Mouse (Mus musculus) erythroblast, embryonic 14.5 days (primary cell): ENCODE measurements around the gene Arhgdib.

Source experiments
- GATA1 ChIP-seq: IDR thresholded peaks from 2 replicates; pipeline ENCODE4 v1.6.1; 2012; ENCODE audit warnings: low read length, inconsistent platforms, mixed read lengths
- TAL1 ChIP-seq: IDR thresholded peaks from 3 replicates; pipeline ENCODE4 v1.6.1; 2012; ENCODE audit warnings: low read length, inconsistent platforms, mixed read lengths

- TF ChIP-seq TAL1 = no peak
- TF ChIP-seq GATA1 = no peak
Measured at GRCm38 (mm10) chr6:136986718-136987117, 45.0 kb upstream of the Arhgdib start.
